Mouse (Mus musculus) lung, adult 2 months (tissue): ENCODE results near the gene Abhd12b.

Experiments
- CTCF ChIP-seq: fragments of 200-500 bp; IDR thresholded peaks from 2 replicates; pipeline ENCODE4 v1.5.1; 2011; ENCODE audit warnings: mild to moderate bottlenecking, low read length, control low read depth; ENCODE audit not compliant: insufficient read depth
- POLR2A ChIP-seq: fragments of 200-500 bp; IDR thresholded peaks from 2 replicates; pipeline ENCODE4 v1.6.1; 2011; ENCODE audit warnings: low read depth, mild to moderate bottlenecking, control low read depth, low read length, borderline replicate concordance; ENCODE audit errors: extremely low read depth

GRCm38 (mm10) chr12:70126626-70127025 lies 27.3 kb upstream of the Abhd12b start:
- TF ChIP-seq POLR2A (no peak), CTCF (no peak)
